Mouse (Mus musculus): ENCODE data around the gene Rsg1.

The Rsg1 gene

GRCm38 (mm10) chr4:141247776-141248613 lies 34.2 kb downstream of the Rsg1 start:
- no peak for DNase-seq (ENCODE audit: low spot score in 2 of 2)

- DNase-seq (ENCODE audit: low spot score in 2 of 2): no peak
These were observed 34.8 kb downstream of the Rsg1 start for GRCm38 (mm10) chr4:141248614-141248978.

- no peak for DNase-seq (ENCODE audit: low spot score in 2 of 2)
These were observed 35.6 kb downstream of the Rsg1 start for GRCm38 (mm10) chr4:141249383-141249782.

- DNase-seq (ENCODE audit: low spot score in 2 of 2): no peak
These were observed 37.3 kb downstream of the Rsg1 start for GRCm38 (mm10) chr4:141251071-141251470.

GRCm38 (mm10) chr4:141252641-141253040 lies 38.9 kb downstream of the Rsg1 start:
- no peak for DNase-seq (ENCODE audit: low spot score in 2 of 2)

GRCm38 (mm10) chr4:141254234-141254633 lies 40.5 kb downstream of the Rsg1 start:
- DNase-seq (ENCODE audit: low spot score in 2 of 2): no peak

GRCm38 (mm10) chr4:141257440-141257839 lies 43.7 kb downstream of the Rsg1 start:
- no peak for DNase-seq (ENCODE audit: low spot score in 2 of 2)

GRCm38 (mm10) chr4:141259413-141259812 lies 45.7 kb downstream of the Rsg1 start:
- DNase-seq (ENCODE audit: low spot score in 2 of 2): no peak

- DNase-seq (ENCODE audit: low spot score in 2 of 2): peak; percentile 65 to 75
These were observed 46.4 kb downstream of the Rsg1 start for GRCm38 (mm10) chr4:141260007-141260723.

GRCm38 (mm10) chr4:141262906-141263637 lies 49.3 kb downstream of the Rsg1 start:
- no peak for DNase-seq (ENCODE audit: low spot score in 2 of 2)

- no peak for DNase-seq (ENCODE audit: low spot score in 2 of 2)
These were observed 52.4 kb downstream of the Rsg1 start for GRCm38 (mm10) chr4:141265979-141266637.

GRCm38 (mm10) chr4:141267250-141267649 lies 53.5 kb downstream of the Rsg1 start:
- DNase-seq (ENCODE audit: low spot score in 2 of 2): no peak

- DNase-seq (ENCODE audit: low spot score in 2 of 2): peak; percentile 51 to 57
These were observed 54.1 kb downstream of the Rsg1 start for GRCm38 (mm10) chr4:141267837-141268236.

- DNase-seq (ENCODE audit: low spot score in 2 of 2): no peak
These were observed 54.6 kb downstream of the Rsg1 start for GRCm38 (mm10) chr4:141268350-141268749.

- DNase-seq (ENCODE audit: low spot score in 2 of 2): no peak
These were observed 55.3 kb downstream of the Rsg1 start for GRCm38 (mm10) chr4:141269080-141269479.

- no peak for DNase-seq (ENCODE audit: low spot score in 2 of 2)
These were observed 56.6 kb downstream of the Rsg1 start for GRCm38 (mm10) chr4:141270201-141270940.

GRCm38 (mm10) chr4:141271228-141271627 lies 57.5 kb downstream of the Rsg1 start:
- DNase-seq (ENCODE audit: low spot score in 2 of 2): no peak

- no peak for DNase-seq (ENCODE audit: low spot score in 2 of 2)
These were observed 58.0 kb downstream of the Rsg1 start for GRCm38 (mm10) chr4:141271721-141272120.

- no peak for DNase-seq (ENCODE audit: low spot score in 2 of 2)
These were observed 59.1 kb downstream of the Rsg1 start for GRCm38 (mm10) chr4:141272878-141273277.

- peak; percentile 76 to 88 for DNase-seq (ENCODE audit: low spot score in 2 of 2)
These were observed 59.5 kb downstream of the Rsg1 start for GRCm38 (mm10) chr4:141273296-141273695.

Data from urinary bladder, postnatal 36 days (tissue).